Mouse (Mus musculus): Measurements from ENCODE around the gene Parp6. TPM values are rescaled to one million over a fixed set of nuclear protein-coding genes. Genes with fewer than 3 reads are reported as not detected.
A peak's percentile ranks its signal among the peaks of the same experiment; 100 is the strongest.

Parp6 gene
- total RNA-seq, 2 experiments from 2014 or later = 210 to 217 TPM

- intact Hi-C loops (cut with DNase I) = loop anchor here (5.0 kb wide), 1 partner anchor 36 kb away; the partner anchor contains the start of gene Parp6
- no peak for DNase-seq (ENCODE audit: extremely low spot score in 1 of 2, low spot score in 2 of 2)
Observed at GRCm38 (mm10) chr9:59653371-59653770, 36.3 kb downstream of the Parp6 start.

DNA sequence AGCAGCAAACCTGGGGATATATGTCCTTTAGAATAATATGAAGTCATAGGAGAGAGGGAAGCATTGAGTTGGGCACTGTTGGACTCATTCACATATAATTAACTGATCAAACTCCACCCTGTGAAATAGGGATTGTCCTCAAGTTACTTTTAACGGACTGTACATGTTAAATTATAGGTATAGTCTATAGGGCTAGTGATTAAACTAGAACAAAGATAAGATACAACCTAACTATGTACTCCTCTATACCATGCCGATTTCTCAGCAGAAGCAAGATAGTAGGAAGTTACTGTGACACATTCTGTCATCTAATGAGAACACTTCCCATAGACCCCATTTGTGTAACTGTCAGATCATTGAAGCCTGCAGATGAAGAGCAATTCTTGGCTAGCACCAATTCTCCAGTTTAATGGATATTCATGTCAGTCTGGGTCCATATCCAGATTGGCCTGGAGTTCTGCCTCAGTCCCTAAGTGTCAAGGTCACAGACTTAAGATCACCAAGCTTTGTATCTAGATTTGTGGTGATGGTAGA is 37.4 kb downstream of the Parp6 start:
- no peak for DNase-seq (ENCODE audit: extremely low spot score in 1 of 2, low spot score in 2 of 2)
- intact Hi-C loops (cut with DNase I) = loop anchor here (5.0 kb wide), 1 partner anchor 37 kb away; the partner anchor contains the start of gene Parp6

- peak; percentile 96 to 97 for DNase-seq (ENCODE audit: extremely low spot score in 1 of 2, low spot score in 2 of 2)
- intact Hi-C loops (cut with DNase I) = no loop called here
Observed at GRCm38 (mm10) chr9:59655958-59656634, 39.0 kb downstream of the Parp6 start, which contains the start of gene Pkm. Gene Pkm (plus strand): TSS chr9:59656368.

GRCm38 (mm10) chr9:59656635-59657617 is 39.8 kb downstream of the Parp6 start:
- peak; percentile 80 to 94 for DNase-seq (ENCODE audit: extremely low spot score in 1 of 2, low spot score in 2 of 2)
- intact Hi-C loops (cut with DNase I) = no loop called here

DNA sequence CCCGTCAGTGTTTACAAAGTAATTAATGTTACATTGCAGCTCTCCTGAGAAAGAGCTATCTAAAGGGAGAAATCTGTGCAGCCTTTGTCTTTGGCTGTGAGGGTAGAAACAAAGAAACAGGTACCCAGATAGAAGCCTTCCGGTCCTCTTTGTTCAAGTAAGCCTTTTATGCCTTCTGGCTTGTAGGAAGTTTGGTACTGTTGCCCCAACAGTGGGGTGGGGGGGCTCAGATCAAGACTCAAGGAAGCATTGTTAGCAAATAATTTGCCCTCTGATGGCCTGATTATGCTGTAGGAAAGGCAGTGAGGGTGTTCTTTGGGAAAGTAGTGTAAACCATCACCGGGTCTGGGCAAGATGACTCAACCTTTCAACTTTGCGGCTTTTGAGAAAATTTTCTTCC is 41.1 kb downstream of the Parp6 start:
- intact Hi-C loops (cut with DNase I) = no loop called here
- DNase-seq (ENCODE audit: extremely low spot score in 1 of 2, low spot score in 2 of 2) = no peak

DNA sequence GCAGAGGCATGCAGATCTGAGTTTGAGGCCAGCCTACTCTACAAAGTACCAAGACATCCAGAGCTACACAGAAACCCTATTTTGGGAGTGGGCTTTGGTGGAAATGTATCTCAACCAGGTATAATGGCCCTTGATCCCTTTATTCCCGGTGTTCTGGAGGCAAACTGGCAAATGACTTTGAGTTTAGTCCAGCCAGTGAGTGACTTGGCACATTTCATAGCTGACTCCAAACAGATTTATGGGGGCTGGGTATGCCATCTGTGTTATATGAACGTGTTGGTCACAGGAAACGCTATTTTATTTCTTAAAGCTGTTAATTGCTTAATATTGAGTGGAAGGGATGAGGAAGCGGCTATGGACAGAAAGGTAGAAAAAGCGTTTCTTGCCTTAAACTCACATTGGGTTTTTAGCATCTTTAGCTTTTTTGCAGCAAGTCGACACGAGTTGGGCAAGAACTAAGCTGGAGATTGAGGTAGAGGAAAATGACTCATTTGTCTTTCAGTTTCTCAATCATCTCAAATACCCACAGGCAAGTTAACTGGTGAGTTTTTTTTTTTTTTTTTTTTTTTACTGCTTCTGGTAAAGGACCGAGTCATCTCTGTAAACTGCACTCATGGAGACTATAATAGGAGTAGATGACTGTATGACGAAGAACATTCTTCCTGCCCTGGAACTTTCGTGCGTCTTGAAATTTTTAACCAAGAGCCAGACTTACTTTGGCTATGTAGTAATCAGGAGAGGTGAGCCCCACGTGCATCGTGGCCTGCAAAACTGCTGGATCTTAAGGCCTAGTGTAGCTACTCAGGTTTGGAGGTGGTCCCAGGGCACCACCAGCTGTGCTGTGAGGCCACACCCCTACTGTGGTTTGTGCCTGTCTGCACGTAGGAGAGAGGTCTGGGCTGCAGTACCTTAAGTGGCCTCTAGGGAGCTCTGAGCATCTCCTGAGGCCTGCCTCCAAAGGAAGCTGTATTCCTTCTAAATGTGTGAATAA is 42.2 kb downstream of the Parp6 start:
- intact Hi-C loops (cut with DNase I) = no loop called here
- DNase-seq (ENCODE audit: extremely low spot score in 1 of 2, low spot score in 2 of 2) = peak; percentile 70 to 91

- peak; percentile 55 to 82 for DNase-seq (ENCODE audit: extremely low spot score in 1 of 2, low spot score in 2 of 2)
- intact Hi-C loops (cut with DNase I) = no loop called here
Observed at GRCm38 (mm10) chr9:59660421-59660820, 43.3 kb downstream of the Parp6 start.

DNA sequence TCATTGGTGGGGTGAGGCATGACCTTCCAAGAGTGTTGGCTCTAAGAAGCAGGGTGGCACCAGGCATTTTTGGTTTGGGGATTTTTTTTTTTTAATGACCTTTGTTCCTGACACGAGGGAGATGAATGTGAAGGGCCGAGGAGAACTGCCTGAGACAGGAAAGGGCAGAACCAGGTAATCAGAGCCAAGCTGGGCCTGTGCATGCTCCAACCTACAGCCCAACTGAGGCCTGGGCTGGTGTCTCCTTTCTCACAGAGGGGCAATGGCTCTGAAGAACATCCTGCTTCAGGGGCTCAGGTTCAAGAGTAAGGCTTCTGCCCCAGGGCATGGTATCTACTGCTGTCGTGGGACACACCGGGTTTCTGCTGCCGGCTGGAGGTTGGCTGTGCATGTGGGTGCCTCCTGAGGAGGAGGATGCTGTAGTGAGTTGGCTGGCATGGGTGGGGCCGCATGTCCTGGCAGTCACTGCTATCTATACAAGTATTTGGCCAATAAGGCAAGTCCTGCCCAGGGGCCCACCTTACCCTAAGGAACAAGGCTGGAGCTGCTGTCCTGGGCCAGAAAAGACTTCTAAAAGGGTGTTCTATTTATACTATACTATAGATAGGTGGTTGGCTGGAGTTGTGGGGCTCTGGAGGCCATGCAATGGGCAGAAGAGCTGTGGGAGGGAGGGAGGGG is 44.4 kb downstream of the Parp6 start:
- DNase-seq (ENCODE audit: extremely low spot score in 1 of 2, low spot score in 2 of 2) = no peak
- intact Hi-C loops (cut with DNase I) = no loop called here

- DNase-seq (ENCODE audit: extremely low spot score in 1 of 2, low spot score in 2 of 2) = no peak
- intact Hi-C loops (cut with DNase I) = no loop called here
Observed at GRCm38 (mm10) chr9:59663226-59663625, 46.1 kb downstream of the Parp6 start.

DNA sequence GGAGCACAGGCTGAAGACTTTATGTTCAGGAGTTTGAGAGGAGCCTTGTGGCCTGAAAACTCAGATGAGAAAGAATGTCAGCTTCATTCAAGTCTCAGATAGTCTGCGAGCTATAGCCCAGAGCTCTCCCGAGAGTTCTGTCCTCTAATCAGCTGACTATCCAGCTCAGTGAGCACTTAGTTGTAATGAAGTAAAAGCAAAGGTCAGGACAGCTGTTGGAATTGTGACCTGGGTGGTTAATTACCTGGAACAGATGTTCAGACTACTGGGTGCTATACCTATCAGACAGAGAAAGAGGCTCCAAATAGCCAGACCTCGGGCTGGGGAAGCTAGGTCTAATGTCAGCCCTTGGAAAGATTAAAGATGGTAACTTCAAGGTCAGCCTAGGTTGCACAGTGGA is 46.9 kb downstream of the Parp6 start:
- intact Hi-C loops (cut with DNase I) = no loop called here
- DNase-seq (ENCODE audit: extremely low spot score in 1 of 2, low spot score in 2 of 2) = no peak

- intact Hi-C loops (cut with DNase I) = no loop called here
- DNase-seq (ENCODE audit: extremely low spot score in 1 of 2, low spot score in 2 of 2) = no peak
Observed at GRCm38 (mm10) chr9:59664664-59665256, 47.7 kb downstream of the Parp6 start.

- intact Hi-C loops (cut with DNase I) = no loop called here
- no peak for DNase-seq (ENCODE audit: extremely low spot score in 1 of 2, low spot score in 2 of 2)
Observed at GRCm38 (mm10) chr9:59666016-59666415, 48.9 kb downstream of the Parp6 start.

DNA sequence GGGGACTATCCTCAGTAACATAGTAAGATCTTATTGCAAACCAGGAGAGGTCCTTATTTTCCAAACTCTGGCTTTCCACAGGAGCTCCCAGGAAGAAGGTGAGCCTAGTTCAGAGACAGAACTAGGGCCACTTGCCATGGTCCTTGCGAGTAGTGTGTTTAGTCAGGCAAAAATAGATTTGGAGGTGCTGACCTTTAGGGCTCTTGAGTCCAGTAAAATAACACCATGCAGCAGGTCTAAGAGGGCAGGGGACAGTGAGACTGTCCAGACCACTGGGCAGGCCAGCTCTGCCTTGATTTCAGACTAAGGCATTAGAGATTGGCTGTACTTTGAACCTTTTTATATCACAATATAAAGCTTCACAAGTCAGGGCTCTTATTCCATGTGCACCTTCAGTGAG is 49.7 kb downstream of the Parp6 start:
- DNase-seq (ENCODE audit: extremely low spot score in 1 of 2, low spot score in 2 of 2) = no peak
- intact Hi-C loops (cut with DNase I) = no loop called here

- DNase-seq (ENCODE audit: extremely low spot score in 1 of 2, low spot score in 2 of 2) = no peak
- intact Hi-C loops (cut with DNase I) = no loop called here
Observed at GRCm38 (mm10) chr9:59667250-59667649, 50.2 kb downstream of the Parp6 start.

GRCm38 (mm10) chr9:59667904-59668303 is 50.8 kb downstream of the Parp6 start:
- no peak for DNase-seq (ENCODE audit: extremely low spot score in 1 of 2, low spot score in 2 of 2)
- intact Hi-C loops (cut with DNase I) = no loop called here

DNA sequence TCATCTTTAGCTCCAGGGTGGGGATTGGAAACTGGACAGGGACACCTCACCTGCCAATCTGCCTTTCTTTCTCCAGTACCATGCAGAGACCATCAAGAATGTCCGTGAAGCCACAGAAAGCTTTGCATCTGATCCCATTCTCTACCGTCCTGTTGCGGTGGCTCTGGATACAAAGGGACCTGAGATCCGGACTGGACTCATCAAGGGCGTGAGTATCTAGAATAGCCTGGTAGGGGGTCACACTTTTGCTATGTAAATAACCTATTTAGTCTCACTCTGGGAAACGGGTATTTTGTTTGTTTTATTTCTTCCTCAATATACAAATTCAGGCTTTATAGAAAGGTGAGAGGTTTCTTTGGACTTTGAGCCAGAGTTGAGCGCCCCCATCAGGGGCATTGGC is 51.4 kb downstream of the Parp6 start:
- intact Hi-C loops (cut with DNase I) = no loop called here
- DNase-seq (ENCODE audit: extremely low spot score in 1 of 2, low spot score in 2 of 2) = no peak

DNA sequence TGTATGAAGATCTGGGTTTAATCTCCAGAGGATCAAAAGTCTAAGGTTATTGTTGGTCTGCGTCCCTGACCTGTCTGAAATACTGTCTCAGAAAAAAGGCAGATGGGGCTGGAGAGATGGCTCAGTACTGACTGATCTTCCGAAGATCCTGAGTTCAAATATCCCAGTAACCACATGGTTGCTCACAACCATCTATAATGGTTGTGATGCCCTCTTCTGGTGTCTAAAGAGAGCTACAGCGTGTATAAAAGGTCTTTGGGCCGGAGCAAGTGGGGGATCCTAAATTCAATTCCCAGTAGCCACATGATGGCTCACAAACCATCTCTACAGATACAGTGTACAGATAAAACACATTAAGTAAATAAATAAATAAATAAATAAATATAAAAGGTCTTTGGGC is 52.1 kb downstream of the Parp6 start:
- intact Hi-C loops (cut with DNase I) = no loop called here
- no peak for DNase-seq (ENCODE audit: extremely low spot score in 1 of 2, low spot score in 2 of 2)

All from left cerebral cortex, postnatal 10 days (tissue).